Mouse (Mus musculus): ENCODE data around the gene Sorcs1. TPM values are rescaled to one million over a fixed set of nuclear protein-coding genes. Genes with fewer than 3 reads are reported as not detected.

The Sorcs1 gene
- polyA plus RNA-seq, 1 experiment, result 3.3 TPM

DNA sequence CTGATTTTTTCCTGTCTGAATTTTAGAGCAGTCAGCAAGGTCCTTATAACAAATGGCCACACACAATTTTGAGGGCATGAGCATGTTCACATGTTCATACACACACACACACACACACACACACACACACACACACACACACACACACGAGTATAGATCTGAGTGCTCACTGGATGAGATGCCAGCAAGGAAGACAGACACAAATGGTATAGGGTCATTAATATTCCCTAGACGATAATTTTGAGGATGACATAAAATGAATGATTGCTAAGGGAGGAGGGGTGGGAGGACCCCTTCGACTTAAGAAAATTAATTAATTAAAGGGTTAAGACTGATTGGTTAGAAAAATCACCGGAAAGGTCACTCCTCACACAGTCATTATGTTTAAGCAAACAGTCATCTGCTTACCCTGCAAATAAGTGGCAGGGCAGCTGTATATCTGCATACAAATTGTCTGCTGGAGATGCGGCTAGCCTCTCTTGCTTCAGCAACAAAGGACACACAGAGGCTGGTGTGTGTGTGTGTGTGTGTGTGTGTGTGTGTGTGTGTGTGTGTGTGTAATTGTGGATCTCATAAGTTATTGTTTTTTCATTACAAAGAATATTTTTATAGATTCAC, 221.1 kb downstream of the Sorcs1 start:
- Histone ChIP-seq H3K4me3 (ENCODE audit: insufficient read depth, low read length) (no peak overlapping the region), H3K27ac (ENCODE audit: insufficient read depth, low read length) (no peak overlapping the region), H3K4me1 (ENCODE audit: control insufficient read depth, insufficient read depth, low read length) (no peaks in the 10 kb centered on the region)
- TF ChIP-seq CTCF (IDR thresholded peaks at IDR 0.05; ENCODE audit: borderline replicate concordance, insufficient read depth, low read length) (no peak), POLR2A (IDR thresholded peaks at IDR 0.05; ENCODE audit: low read depth, low read length) (no peak)

DNA sequence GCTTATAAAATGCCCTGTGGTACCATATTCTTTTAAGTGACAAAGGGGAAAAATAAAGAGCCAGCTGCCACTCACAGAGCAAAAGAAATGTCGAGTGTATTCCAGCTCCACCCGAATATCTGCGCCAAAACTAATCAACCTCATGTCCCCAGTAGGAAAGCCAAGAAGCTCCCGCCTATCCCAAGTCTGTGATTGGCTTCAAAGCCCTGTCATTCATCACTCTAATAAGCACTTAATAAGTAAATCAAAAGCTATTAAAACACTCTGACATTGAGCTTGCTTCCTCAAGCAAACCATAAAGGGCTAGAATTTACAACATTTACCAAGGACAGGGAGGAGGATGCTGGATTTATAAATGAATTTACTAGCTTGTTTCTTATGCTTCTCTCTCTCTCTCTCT, 237.3 kb downstream of the Sorcs1 start:
- H3K4me1 ChIP-seq (ENCODE audit: control insufficient read depth, insufficient read depth, low read length), result no peaks in the 10 kb centered on the region
- H3K27ac ChIP-seq (ENCODE audit: insufficient read depth, low read length), result no peak overlapping the region
- TF ChIP-seq CTCF (IDR thresholded peaks at IDR 0.05; ENCODE audit: borderline replicate concordance, insufficient read depth, low read length), result no peak
- TF ChIP-seq POLR2A (IDR thresholded peaks at IDR 0.05; ENCODE audit: low read depth, low read length), result no peak
- no peak overlapping the region for H3K4me3 ChIP-seq (ENCODE audit: insufficient read depth, low read length)

DNA sequence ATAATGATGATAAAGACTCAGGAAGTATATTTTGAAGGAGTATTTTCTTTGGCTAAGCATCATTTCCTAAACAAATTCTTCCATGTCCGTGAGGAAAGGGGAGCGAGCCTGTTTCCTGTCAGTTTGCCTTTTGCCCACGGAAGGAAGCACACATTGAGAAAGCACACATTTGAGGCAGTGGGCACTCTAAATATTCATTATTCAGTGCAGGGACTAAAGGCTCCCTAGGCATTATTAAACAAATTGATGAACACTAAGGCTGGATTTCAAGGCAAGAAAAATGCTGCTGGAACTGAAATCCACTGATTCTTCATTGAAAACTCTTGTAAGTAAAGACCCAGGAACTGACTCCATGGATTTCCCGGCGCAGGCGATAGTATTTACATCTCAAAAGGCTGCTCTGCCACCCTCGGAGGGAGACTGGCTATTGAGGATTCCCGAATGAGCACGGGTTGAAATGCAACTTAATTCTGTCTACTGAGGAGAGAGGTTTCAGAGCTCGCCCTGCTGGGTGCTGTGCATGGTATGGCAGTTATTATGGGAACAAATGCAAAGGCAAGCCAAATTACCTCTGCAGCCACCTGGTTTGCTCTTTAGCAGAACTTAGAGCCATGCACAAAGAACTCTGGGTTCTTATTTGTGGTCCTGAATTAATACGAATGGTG, 238.1 kb downstream of the Sorcs1 start:
- Histone ChIP-seq H3K4me1 (ENCODE audit: control insufficient read depth, insufficient read depth, low read length) (no peaks in the 10 kb centered on the region), H3K4me3 (ENCODE audit: insufficient read depth, low read length) (no peak overlapping the region), H3K27ac (ENCODE audit: insufficient read depth, low read length) (no peak overlapping the region)
- TF ChIP-seq CTCF (IDR thresholded peaks at IDR 0.05; ENCODE audit: borderline replicate concordance, insufficient read depth, low read length), result no peak
- TF ChIP-seq POLR2A (IDR thresholded peaks at IDR 0.05; ENCODE audit: low read depth, low read length), result no peak

DNA sequence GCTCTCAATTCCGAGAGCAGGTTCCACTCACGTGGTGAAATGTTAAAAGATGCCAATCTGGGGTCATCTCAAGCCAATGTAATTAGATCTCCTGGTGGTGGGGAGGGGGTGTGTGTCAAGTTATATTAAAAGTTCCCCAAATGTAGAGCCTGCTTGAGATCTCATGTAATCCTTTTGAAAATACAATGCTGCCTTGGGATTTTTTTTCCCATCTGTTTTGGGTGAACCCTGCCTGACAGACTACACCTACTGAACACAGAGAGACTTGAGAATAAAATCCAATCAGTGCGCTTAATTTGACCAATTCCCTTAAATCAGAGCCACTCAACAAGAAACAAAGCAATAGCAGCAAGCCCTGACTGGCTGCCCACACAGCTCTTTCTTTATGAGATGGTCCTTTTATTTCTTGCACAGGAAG, 239.0 kb downstream of the Sorcs1 start:
- Histone ChIP-seq H3K27ac (ENCODE audit: insufficient read depth, low read length) (no peak overlapping the region), H3K4me3 (ENCODE audit: insufficient read depth, low read length) (no peak overlapping the region), H3K4me1 (ENCODE audit: control insufficient read depth, insufficient read depth, low read length) (no peaks in the 10 kb centered on the region)
- TF ChIP-seq POLR2A (IDR thresholded peaks at IDR 0.05; ENCODE audit: low read depth, low read length) (no peak), CTCF (IDR thresholded peaks at IDR 0.05; ENCODE audit: borderline replicate concordance, insufficient read depth, low read length) (no peak)

DNA sequence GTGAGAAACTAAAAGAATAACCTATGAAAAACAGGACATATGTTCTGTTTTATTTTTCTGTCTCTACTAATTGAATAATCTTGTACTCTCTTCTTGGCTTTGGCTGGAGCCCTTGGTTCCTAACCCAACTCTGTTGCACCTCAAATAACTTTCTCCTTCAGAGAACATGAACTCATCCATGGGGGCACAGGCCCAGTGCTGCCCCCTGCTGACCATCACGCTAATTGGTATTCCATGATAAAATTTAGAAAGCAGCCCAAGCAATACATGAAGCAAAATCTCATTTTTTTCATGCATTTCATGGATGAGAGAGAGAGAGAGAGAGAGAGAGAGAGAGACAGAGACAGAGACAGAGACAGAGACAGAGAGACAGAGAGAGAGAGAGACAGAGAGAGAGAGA, 255.5 kb downstream of the Sorcs1 start:
- H3K27ac ChIP-seq (ENCODE audit: insufficient read depth, low read length), result no peak overlapping the region
- H3K4me3 ChIP-seq (ENCODE audit: insufficient read depth, low read length), result no peak overlapping the region
- no peaks in the 10 kb centered on the region for H3K4me1 ChIP-seq (ENCODE audit: control insufficient read depth, insufficient read depth, low read length)
- TF ChIP-seq POLR2A (IDR thresholded peaks at IDR 0.05; ENCODE audit: low read depth, low read length), result no peak

DNA sequence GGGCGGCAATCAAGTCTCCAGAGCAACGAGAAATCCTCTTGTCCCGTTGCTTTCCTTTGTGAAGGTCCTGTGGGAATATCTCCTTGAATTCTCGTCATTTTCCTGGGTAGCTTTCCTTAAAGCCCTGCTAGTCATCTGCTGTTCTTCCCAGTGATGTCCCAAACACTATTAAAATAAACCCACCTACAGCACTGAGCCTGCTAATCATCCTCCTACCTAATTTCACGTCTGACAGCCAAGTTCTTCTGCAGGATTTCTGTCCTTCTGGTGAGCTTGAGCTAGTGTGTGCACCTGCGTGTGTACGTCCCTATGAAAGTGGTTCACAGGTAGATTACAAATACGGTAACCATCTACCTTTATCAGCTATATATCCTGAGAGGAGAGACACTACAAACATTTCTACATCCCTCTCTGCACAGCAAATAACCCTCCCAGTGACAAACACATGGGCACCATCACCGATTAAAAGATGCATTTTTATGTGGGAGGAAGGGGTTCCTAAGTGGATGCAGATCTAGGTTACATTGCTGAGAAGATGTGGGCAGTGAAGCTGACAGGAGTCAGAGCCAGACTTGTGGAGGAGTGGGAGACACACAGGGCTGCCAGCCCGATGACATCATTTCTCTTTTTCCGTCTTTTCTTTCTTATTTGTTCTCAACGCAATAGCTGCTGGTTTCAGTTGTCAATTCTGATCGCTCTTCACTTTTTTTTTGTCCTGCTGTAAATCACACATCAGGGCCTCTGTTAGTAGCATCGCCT, 259.3 kb downstream of the Sorcs1 start:
- no peaks in the 10 kb centered on the region for H3K4me1 ChIP-seq (ENCODE audit: control insufficient read depth, insufficient read depth, low read length)
- TF ChIP-seq POLR2A (IDR thresholded peaks at IDR 0.05; ENCODE audit: low read depth, low read length) (no peak), CTCF (IDR thresholded peaks at IDR 0.05; ENCODE audit: borderline replicate concordance, insufficient read depth, low read length) (no peak)
- no peak overlapping the region for H3K27ac ChIP-seq (ENCODE audit: insufficient read depth, low read length)
- H3K4me3 ChIP-seq (ENCODE audit: insufficient read depth, low read length), result no peak overlapping the region

DNA sequence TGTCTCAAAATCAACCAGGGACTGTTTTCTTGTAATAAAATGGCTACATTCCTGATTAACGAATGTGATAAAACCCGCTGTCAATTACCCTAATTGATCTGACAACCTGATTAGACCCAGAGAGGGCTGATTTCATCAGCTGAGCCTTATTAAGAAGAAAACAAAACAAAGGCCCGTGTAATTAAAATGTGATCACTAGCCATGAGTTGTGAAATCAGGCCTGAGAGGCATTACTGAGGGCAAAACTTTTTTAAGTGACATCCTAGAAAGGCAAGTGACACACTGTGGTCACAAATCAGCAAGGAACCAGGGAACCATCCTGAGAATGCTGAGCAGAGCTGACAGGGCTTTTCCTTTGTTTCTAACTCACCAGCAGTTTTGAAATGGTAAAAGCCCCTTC, 267.9 kb downstream of the Sorcs1 start:
- no peak for TF ChIP-seq POLR2A (IDR thresholded peaks at IDR 0.05; ENCODE audit: low read depth, low read length)
- no peak for TF ChIP-seq CTCF (IDR thresholded peaks at IDR 0.05; ENCODE audit: borderline replicate concordance, insufficient read depth, low read length)
- H3K4me3 ChIP-seq (ENCODE audit: insufficient read depth, low read length), result no peak overlapping the region
- H3K27ac ChIP-seq (ENCODE audit: insufficient read depth, low read length), result no peak overlapping the region
- no peaks in the 10 kb centered on the region for H3K4me1 ChIP-seq (ENCODE audit: control insufficient read depth, insufficient read depth, low read length)

DNA sequence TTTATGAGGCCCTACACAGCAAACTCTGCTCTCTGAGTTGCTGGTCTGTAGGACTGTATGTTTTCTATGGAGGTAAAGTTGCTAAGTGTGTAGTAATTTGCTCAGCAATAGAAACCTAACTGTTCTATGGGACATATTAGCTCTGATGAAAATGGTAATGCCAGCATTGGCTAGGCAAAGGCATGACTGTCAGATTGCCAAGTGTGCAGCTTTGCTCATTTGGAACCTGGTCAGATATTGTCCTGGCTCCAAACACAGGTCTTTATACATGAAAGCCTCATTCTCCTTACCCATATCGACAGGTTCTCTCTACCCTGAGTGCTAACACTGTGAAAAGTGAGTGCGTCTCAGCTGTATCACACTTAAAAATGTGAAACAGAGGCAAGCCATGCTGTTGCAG, 280.1 kb downstream of the Sorcs1 start:
- Histone ChIP-seq H3K27ac (ENCODE audit: insufficient read depth, low read length) (no peak overlapping the region), H3K4me3 (ENCODE audit: insufficient read depth, low read length) (no peak overlapping the region), H3K4me1 (ENCODE audit: control insufficient read depth, insufficient read depth, low read length) (no peaks in the 10 kb centered on the region)
- TF ChIP-seq POLR2A (IDR thresholded peaks at IDR 0.05; ENCODE audit: low read depth, low read length) (no peak), CTCF (IDR thresholded peaks at IDR 0.05; ENCODE audit: borderline replicate concordance, insufficient read depth, low read length) (no peak)

DNA sequence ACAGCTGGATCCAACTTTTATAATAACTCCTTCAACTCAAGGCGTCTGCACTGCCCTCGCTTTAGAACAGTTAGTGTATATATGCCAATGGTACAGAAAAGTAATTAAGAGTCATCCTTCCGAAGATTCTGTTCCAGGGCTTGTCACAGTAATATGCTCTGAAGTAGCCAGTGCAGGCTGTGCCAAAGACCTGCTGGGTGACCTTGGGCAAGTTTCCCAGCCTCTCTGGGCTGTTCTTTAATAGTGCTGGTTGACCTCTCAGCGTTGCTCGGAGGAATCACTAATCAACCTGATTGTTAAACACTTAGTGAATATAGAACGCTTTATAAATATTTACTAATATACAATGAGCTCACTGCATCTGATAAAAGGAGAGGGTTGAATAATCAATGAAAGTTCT, 282.7 kb downstream of the Sorcs1 start:
- H3K4me1 ChIP-seq (ENCODE audit: control insufficient read depth, insufficient read depth, low read length), result no peaks in the 10 kb centered on the region
- no peak overlapping the region for H3K4me3 ChIP-seq (ENCODE audit: insufficient read depth, low read length)
- no peak for TF ChIP-seq POLR2A (IDR thresholded peaks at IDR 0.05; ENCODE audit: low read depth, low read length)
- no peak for TF ChIP-seq CTCF (IDR thresholded peaks at IDR 0.05; ENCODE audit: borderline replicate concordance, insufficient read depth, low read length)
- no peak overlapping the region for H3K27ac ChIP-seq (ENCODE audit: insufficient read depth, low read length)

DNA sequence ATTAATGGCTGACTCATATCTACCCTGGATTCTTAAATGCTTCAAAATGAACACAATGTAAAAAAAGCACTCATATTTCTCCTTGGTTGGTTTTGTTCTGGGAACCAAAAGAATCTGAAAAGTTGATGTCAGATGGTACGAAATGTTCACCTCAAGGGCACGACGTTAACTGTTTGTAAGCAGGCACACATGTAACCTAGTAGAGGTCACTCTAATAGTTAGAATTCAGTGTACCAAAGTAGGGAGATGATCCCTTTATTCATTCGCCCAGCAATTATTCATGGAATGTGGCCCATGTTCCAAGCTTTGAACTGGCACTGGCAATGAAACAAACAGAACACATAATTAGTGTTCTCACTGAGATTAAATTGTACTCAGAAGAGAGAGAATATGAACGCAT, 284.3 kb downstream of the Sorcs1 start:
- no peak overlapping the region for H3K4me3 ChIP-seq (ENCODE audit: insufficient read depth, low read length)
- no peaks in the 10 kb centered on the region for H3K4me1 ChIP-seq (ENCODE audit: control insufficient read depth, insufficient read depth, low read length)
- TF ChIP-seq CTCF (IDR thresholded peaks at IDR 0.05; ENCODE audit: borderline replicate concordance, insufficient read depth, low read length) (no peak), POLR2A (IDR thresholded peaks at IDR 0.05; ENCODE audit: low read depth, low read length) (no peak)
- no peak overlapping the region for H3K27ac ChIP-seq (ENCODE audit: insufficient read depth, low read length)
